ENCODE assay signal across 8 mouse cellular contexts in genomic region chr2:132144971-132145691, GRCm38 (mm10). TPM values are rescaled to one million over a fixed set of nuclear protein-coding genes. Genes with fewer than 3 reads are reported as not detected.
A peak's percentile ranks its signal among the peaks of the same experiment; 100 is the strongest.
DNase-seq lines count a peak whose midpoint lies in the region; ATAC-seq lines count a peak whose summit lies in the region.

Slc23a2 (minus strand) TSS chr2:132145108.

- peaks cover 28% of the 10 kb centered on the region for H3K27me3 ChIP-seq in embryonic facial prominence, embryonic 10.5 days (replicated peaks; ENCODE audit: low read depth, poor library complexity, severe bottlenecking)
- H3K27me3 ChIP-seq in kidney, embryonic 15.5 days = peaks cover 10% of the 10 kb centered on the region
- H3K27me3 ChIP-seq in liver, embryonic 12.5 days (replicated peaks) = peaks cover 21% of the 10 kb centered on the region; the same call in 1 of the 2 replicates

- H3K4me1 ChIP-seq in embryonic facial prominence, embryonic 10.5 days = peaks cover 27% of the 10 kb centered on the region
- peaks cover 36% of the 10 kb centered on the region for H3K4me1 ChIP-seq in kidney, embryonic 15.5 days
- peaks cover 37% of the 10 kb centered on the region for H3K4me1 ChIP-seq in liver, embryonic 12.5 days

- peak within 1 kb of the TSS; percentile 89 for H3K4me3 ChIP-seq in embryonic facial prominence, embryonic 10.5 days
- peak within 1 kb of the TSS; percentile 90 for H3K4me3 ChIP-seq in kidney, embryonic 15.5 days (replicated peaks)
- peak within 1 kb of the TSS; percentile 86 for H3K4me3 ChIP-seq in liver, embryonic 12.5 days

- peak within 1 kb of the TSS; percentile 84 for H3K9ac ChIP-seq in kidney, embryonic 15.5 days
- peak within 1 kb of the TSS; percentile 81 for H3K9ac ChIP-seq in liver, embryonic 12.5 days

- H3K27ac ChIP-seq in embryonic facial prominence, embryonic 10.5 days (replicated peaks) = peak within 1 kb of the TSS; percentile 81
- H3K27ac ChIP-seq in kidney, embryonic 15.5 days = no peak within 1 kb of the TSS
- 0 out of 2 replicates have a peak within 1 kb of the TSS, but pooled peaks have one; percentile 20 for H3K27ac ChIP-seq in liver, embryonic 12.5 days

- H3K4me2 ChIP-seq in kidney, embryonic 15.5 days = peak within 1 kb of the TSS; percentile 85
- peak within 1 kb of the TSS; percentile 99 for H3K4me2 ChIP-seq in liver, embryonic 12.5 days

- WGBS in embryonic facial prominence, embryonic 10.5 days = under 1% methylated on average over 63 of the region's 68 CpGs
- under 1% methylated on average over 39 of the region's 68 CpGs for WGBS in kidney, embryonic 15.5 days
- WGBS in liver, embryonic 12.5 days (ENCODE audit: insufficient replicate concordance) = 2% methylated on average over 30 of the region's 68 CpGs

- peaks cover 7% of the 10 kb centered on the region for H3K36me3 ChIP-seq in embryonic facial prominence, embryonic 10.5 days (replicated peaks)
- 0 out of 2 replicates have a peak, but pooled peaks cover 4% of the 10 kb centered on the region for H3K36me3 ChIP-seq in kidney, embryonic 15.5 days
- peaks cover 4% of the 10 kb centered on the region; the same call in 1 of the 2 replicates for H3K36me3 ChIP-seq in liver, embryonic 12.5 days

- ATAC-seq in kidney, embryonic 15.5 days (replicated peaks; ENCODE audit: low FRiP score) = peak; percentile 77
- ATAC-seq in liver, embryonic 12.5 days = peak; percentile 77

- H3K9me3 ChIP-seq in embryonic facial prominence, embryonic 10.5 days = no peaks in the 10 kb centered on the region
- H3K9me3 ChIP-seq in kidney, embryonic 15.5 days (replicated peaks) = no peaks in the 10 kb centered on the region
- no peaks in the 10 kb centered on the region for H3K9me3 ChIP-seq in liver, embryonic 12.5 days (replicated peaks)

- peak; percentile 80 for DNase-seq in CD4-positive, CD25-positive, alpha-beta regulatory T cell, adult 2 months (ENCODE audit: low read depth, low spot score)
- DNase-seq in adipocyte (ENCODE audit: low spot score) = peak; percentile 24
- DNase-seq in embryonic facial prominence, embryonic 10.5 days (ENCODE audit: low spot score) = peak; percentile 72
- DNase-seq in heart, adult 9 months (ENCODE audit: low spot score in 2 of 2) = peak; percentile 22 to 41
- peak; percentile 62 for DNase-seq in neural tube, embryonic 10.5 days (ENCODE audit: extremely low spot score, low spot score)
- peak; percentile 42 to 51 for DNase-seq in thymus, postnatal 10 days (ENCODE audit: low spot score in 2 of 2)

RNA-seq across cellular contexts. Expression of gene Slc23a2, which starts in this region (rescaled TPM):
- 8.8 and 8.9 TPM in 2 replicates for polyA plus RNA-seq in embryonic facial prominence, embryonic 10.5 days (2016; fragmentation: Nextera tagmentation; extraction: Ambion mirVana)
- 12.9 and 14.5 TPM in 2 replicates for polyA plus RNA-seq in kidney, embryonic 15.5 days (2015; fragmentation: Nextera tagmentation; extraction: Ambion mirVana)
- 3.0 and 5.1 TPM in 2 replicates for polyA plus RNA-seq in liver, embryonic 12.5 days (2016; fragmentation: Nextera tagmentation; extraction: Ambion mirVana)

Comparison
In these comparisons a context has a peak if more than half of its experiments do, and no peak if none do; other contexts are left out.
1. DNase-seq: peak in every context shown above with its lines; median percentile 80 in CD4-positive, CD25-positive, alpha-beta regulatory T cell, adult 2 months; 72 in embryonic facial prominence, embryonic 10.5 days; 62 in neural tube, embryonic 10.5 days; 46 in thymus, postnatal 10 days; 32 in heart, adult 9 months; 24 in adipocyte.